Mouse (Mus musculus): Measurements from ENCODE around the gene Nvl. TPM values are rescaled to one million over a fixed set of nuclear protein-coding genes. Genes with fewer than 3 reads are reported as not detected.

Nvl gene
- polyA plus RNA-seq, 1 experiment: 85.8 TPM

DNA sequence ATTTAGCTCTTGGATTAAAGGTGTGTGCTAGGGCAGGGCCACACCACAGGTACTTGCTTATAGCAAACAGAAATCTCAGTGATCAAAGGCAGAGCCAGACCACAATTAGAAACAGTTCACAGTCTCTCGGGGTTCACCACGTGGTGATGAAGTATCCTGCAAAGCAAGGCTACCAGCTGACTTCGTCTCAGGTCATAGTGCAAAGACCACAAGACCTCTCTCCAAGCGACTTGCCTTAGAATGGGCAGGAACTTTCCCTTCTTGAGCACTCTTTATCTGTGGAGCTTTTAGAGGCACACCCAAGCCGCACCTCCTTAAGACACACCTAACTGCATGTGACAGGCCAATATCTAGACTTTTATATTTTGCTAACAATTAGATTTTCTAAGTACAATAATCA is 4.5 kb upstream of the Nvl start:
- TF ChIP-seq CTCF (IDR thresholded peaks at IDR 0.05; ENCODE audit: extremely low read depth, insufficient read depth, low read length): no peak
- no peak for TF ChIP-seq POLR2A (IDR thresholded peaks at IDR 0.05; ENCODE audit: extremely low read depth, insufficient read depth, low read length)
- Histone ChIP-seq H3K4me3 (ENCODE audit: insufficient read depth, low read length) (no peak overlapping the region), H3K27ac (ENCODE audit: insufficient read depth, low read length) (no peak overlapping the region), H3K4me1 (ENCODE audit: control insufficient read depth, insufficient read depth, low read length) (peaks cover 5% of the 10 kb centered on the region; the same call in 1 of the 2 replicates)

GRCm38 (mm10) chr1:181146187-181146586 is 2.2 kb upstream of the Nvl start:
- Histone ChIP-seq H3K27ac (ENCODE audit: insufficient read depth, low read length) (no peak overlapping the region), H3K4me3 (ENCODE audit: insufficient read depth, low read length) (no peak overlapping the region), H3K4me1 (ENCODE audit: control insufficient read depth, insufficient read depth, low read length) (0 out of 2 replicates have a peak, but pooled peaks cover 3% of the 10 kb centered on the region)
- no peak for TF ChIP-seq CTCF (IDR thresholded peaks at IDR 0.05; ENCODE audit: extremely low read depth, insufficient read depth, low read length)
- no peak for TF ChIP-seq POLR2A (IDR thresholded peaks at IDR 0.05; ENCODE audit: extremely low read depth, insufficient read depth, low read length)

GRCm38 (mm10) chr1:181144966-181145365 is 962 bp upstream of the Nvl start:
- peak overlapping the region; percentile 77 for H3K4me3 ChIP-seq (ENCODE audit: insufficient read depth, low read length)
- H3K27ac ChIP-seq (ENCODE audit: insufficient read depth, low read length): no peak overlapping the region
- 0 out of 2 replicates have a peak, but pooled peaks cover 3% of the 10 kb centered on the region for H3K4me1 ChIP-seq (ENCODE audit: control insufficient read depth, insufficient read depth, low read length)
- no peak for TF ChIP-seq POLR2A (IDR thresholded peaks at IDR 0.05; ENCODE audit: extremely low read depth, insufficient read depth, low read length)
- no peak for TF ChIP-seq CTCF (IDR thresholded peaks at IDR 0.05; ENCODE audit: extremely low read depth, insufficient read depth, low read length)

DNA sequence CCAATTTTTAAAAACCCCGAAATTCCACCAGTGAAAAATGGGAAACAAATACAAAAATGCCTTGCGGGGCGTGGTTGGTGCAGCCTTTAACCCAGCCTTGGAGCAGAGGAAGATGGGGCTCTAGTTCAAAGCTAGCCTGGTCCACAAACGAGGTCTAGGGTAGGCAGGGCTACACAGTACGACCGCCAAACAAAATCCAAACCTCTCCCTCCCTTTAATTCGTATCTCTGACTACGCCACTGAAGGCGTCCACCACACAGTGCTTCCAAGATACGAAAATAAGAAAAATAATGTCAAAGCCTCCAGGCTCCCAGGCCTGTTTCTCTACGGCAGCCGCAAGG is 425 bp downstream of the Nvl start:
- TF ChIP-seq CTCF (IDR thresholded peaks at IDR 0.05; ENCODE audit: extremely low read depth, insufficient read depth, low read length) (no peak), POLR2A (IDR thresholded peaks at IDR 0.05; ENCODE audit: extremely low read depth, insufficient read depth, low read length) (no peak)
- 0 out of 2 replicates have a peak, but pooled peaks cover 3% of the 10 kb centered on the region for H3K4me1 ChIP-seq (ENCODE audit: control insufficient read depth, insufficient read depth, low read length)
- peak overlapping the region; percentile 77 for H3K4me3 ChIP-seq (ENCODE audit: insufficient read depth, low read length)
- H3K27ac ChIP-seq (ENCODE audit: insufficient read depth, low read length): no peak overlapping the region

DNA sequence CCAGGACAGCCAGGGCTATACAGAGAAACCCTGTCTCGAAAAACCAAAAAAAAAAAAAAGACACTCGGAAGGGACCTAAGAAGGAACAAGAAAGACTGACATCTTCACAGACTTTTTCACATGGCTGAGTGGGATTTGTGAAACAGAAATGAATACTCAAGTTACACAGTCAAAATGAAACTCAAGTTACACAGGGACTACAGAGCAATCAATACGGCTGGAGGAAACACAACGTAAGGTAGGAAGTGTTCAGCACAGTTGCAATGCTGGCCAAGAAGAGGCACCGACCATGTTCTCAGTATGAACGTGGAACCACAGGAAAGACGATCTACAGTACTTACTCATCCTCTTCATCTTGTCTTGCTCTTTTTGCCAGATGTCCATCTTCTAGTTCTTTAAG is 5.3 kb downstream of the Nvl start:
- no peak for TF ChIP-seq POLR2A (IDR thresholded peaks at IDR 0.05; ENCODE audit: extremely low read depth, insufficient read depth, low read length)
- TF ChIP-seq CTCF (IDR thresholded peaks at IDR 0.05; ENCODE audit: extremely low read depth, insufficient read depth, low read length): no peak
- Histone ChIP-seq H3K4me1 (ENCODE audit: control insufficient read depth, insufficient read depth, low read length) (no peaks in the 10 kb centered on the region), H3K27ac (ENCODE audit: insufficient read depth, low read length) (no peak overlapping the region), H3K4me3 (ENCODE audit: insufficient read depth, low read length) (no peak overlapping the region)

GRCm38 (mm10) chr1:181131915-181132314 is 12.1 kb downstream of the Nvl start:
- Histone ChIP-seq H3K4me3 (ENCODE audit: insufficient read depth, low read length) (no peak overlapping the region), H3K4me1 (ENCODE audit: control insufficient read depth, insufficient read depth, low read length) (no peaks in the 10 kb centered on the region), H3K27ac (ENCODE audit: insufficient read depth, low read length) (no peak overlapping the region)
- TF ChIP-seq POLR2A (IDR thresholded peaks at IDR 0.05; ENCODE audit: extremely low read depth, insufficient read depth, low read length): no peak
- no peak for TF ChIP-seq CTCF (IDR thresholded peaks at IDR 0.05; ENCODE audit: extremely low read depth, insufficient read depth, low read length)

DNA sequence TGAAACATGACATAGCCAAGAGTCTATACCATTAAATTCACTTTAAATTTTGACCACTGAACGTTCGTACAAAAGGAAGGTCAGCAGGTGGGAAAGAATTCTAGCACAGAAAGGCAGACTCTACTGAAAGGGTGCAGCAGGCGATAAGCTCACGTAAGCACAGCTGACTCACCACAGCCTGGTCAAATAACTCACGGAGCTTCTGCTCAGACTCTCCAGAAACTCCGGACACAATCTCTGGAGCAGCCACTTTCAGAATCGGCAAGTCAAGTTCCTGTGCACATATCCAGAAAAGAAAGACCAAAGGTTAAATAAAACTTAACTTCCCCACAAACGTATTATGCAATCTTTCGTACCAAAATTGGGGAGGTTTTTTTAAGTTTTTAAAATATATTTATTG is 17.2 kb downstream of the Nvl start:
- Histone ChIP-seq H3K4me1 (ENCODE audit: control insufficient read depth, insufficient read depth, low read length) (no peaks in the 10 kb centered on the region), H3K4me3 (ENCODE audit: insufficient read depth, low read length) (no peak overlapping the region), H3K27ac (ENCODE audit: insufficient read depth, low read length) (no peak overlapping the region)
- TF ChIP-seq POLR2A (IDR thresholded peaks at IDR 0.05; ENCODE audit: extremely low read depth, insufficient read depth, low read length) (no peak), CTCF (IDR thresholded peaks at IDR 0.05; ENCODE audit: extremely low read depth, insufficient read depth, low read length) (no peak)

GRCm38 (mm10) chr1:181125916-181126315 is 18.1 kb downstream of the Nvl start:
- no peak overlapping the region for H3K4me3 ChIP-seq (ENCODE audit: insufficient read depth, low read length)
- no peak for TF ChIP-seq CTCF (IDR thresholded peaks at IDR 0.05; ENCODE audit: extremely low read depth, insufficient read depth, low read length)
- no peak for TF ChIP-seq POLR2A (IDR thresholded peaks at IDR 0.05; ENCODE audit: extremely low read depth, insufficient read depth, low read length)
- H3K4me1 ChIP-seq (ENCODE audit: control insufficient read depth, insufficient read depth, low read length): no peaks in the 10 kb centered on the region
- no peak overlapping the region for H3K27ac ChIP-seq (ENCODE audit: insufficient read depth, low read length)

GRCm38 (mm10) chr1:181124145-181124544 is 19.9 kb downstream of the Nvl start:
- TF ChIP-seq POLR2A (IDR thresholded peaks at IDR 0.05; ENCODE audit: extremely low read depth, insufficient read depth, low read length): no peak
- TF ChIP-seq CTCF (IDR thresholded peaks at IDR 0.05; ENCODE audit: extremely low read depth, insufficient read depth, low read length): no peak

GRCm38 (mm10) chr1:181117112-181117511 is 26.9 kb downstream of the Nvl start:
- H3K4me1 ChIP-seq (ENCODE audit: control insufficient read depth, insufficient read depth, low read length): no peaks in the 10 kb centered on the region
- H3K27ac ChIP-seq (ENCODE audit: insufficient read depth, low read length): no peak overlapping the region
- H3K4me3 ChIP-seq (ENCODE audit: insufficient read depth, low read length): no peak overlapping the region
- no peak for TF ChIP-seq POLR2A (IDR thresholded peaks at IDR 0.05; ENCODE audit: extremely low read depth, insufficient read depth, low read length)
- no peak for TF ChIP-seq CTCF (IDR thresholded peaks at IDR 0.05; ENCODE audit: extremely low read depth, insufficient read depth, low read length)

More at GRCm38 (mm10) chr1:181124145-181124544, 19.9 kb downstream of the Nvl start:
- H3K4me1 ChIP-seq (ENCODE audit: control insufficient read depth, insufficient read depth, low read length): no peaks in the 10 kb centered on the region
- no peak overlapping the region for H3K27ac ChIP-seq (ENCODE audit: insufficient read depth, low read length)
- no peak overlapping the region for H3K4me3 ChIP-seq (ENCODE audit: insufficient read depth, low read length)

Data from cortical plate, adult 2 months (tissue).